Mouse (Mus musculus): Measurements from ENCODE around the gene Thoc3. TPM values are rescaled to one million over a fixed set of nuclear protein-coding genes. Genes with fewer than 3 reads are reported as not detected.

The Thoc3 gene
- polyA plus RNA-seq, 1 experiment from 2014 or later = 90.6 TPM

GRCm38 (mm10) chr13:54447496-54448224, 21.0 kb downstream of the Thoc3 start:
- Histone ChIP-seq H3K27ac (ENCODE audit: low read length) (peak overlapping the region; percentile 33; the same call in 1 of the 2 replicates), H3K4me3 (ENCODE audit: low read length) (no peak overlapping the region), H3K4me1 (ENCODE audit: control insufficient read depth, insufficient read depth, low read length) (peaks cover 10% of the 10 kb centered on the region), H3K4me2 (ENCODE audit: low read depth, low read length) (0 out of 2 replicates have a peak overlapping the region, but pooled peaks have one; percentile 4), H3K9ac (ENCODE audit: low read depth, low read length) (peak overlapping the region; percentile 57), H3K36me3 (ENCODE audit: control insufficient read depth, insufficient read depth, low read length) (no peaks in the 10 kb centered on the region), H3K27me3 (replicated peaks; ENCODE audit: control insufficient read depth, insufficient read depth, low read length) (no peaks in the 10 kb centered on the region), H3K9me3 (ENCODE audit: control insufficient read depth, low read length) (no peaks in the 10 kb centered on the region)
- WGBS = 6% methylated on average over 14 of the region's 15 CpGs
- peak; percentile 71 for ATAC-seq

GRCm38 (mm10) chr13:54446686-54447495, 21.8 kb downstream of the Thoc3 start:
- Histone ChIP-seq H3K4me2 (ENCODE audit: low read depth, low read length) (peak overlapping the region; percentile 32; the same call in 1 of the 2 replicates), H3K9me3 (ENCODE audit: control insufficient read depth, low read length) (no peaks in the 10 kb centered on the region), H3K9ac (ENCODE audit: low read depth, low read length) (0 out of 2 replicates have a peak overlapping the region, but pooled peaks have one; percentile 25), H3K36me3 (ENCODE audit: control insufficient read depth, insufficient read depth, low read length) (no peaks in the 10 kb centered on the region), H3K4me1 (ENCODE audit: control insufficient read depth, insufficient read depth, low read length) (peaks cover 10% of the 10 kb centered on the region), H3K4me3 (ENCODE audit: low read length) (no peak overlapping the region), H3K27ac (ENCODE audit: low read length) (no peak overlapping the region), H3K27me3 (replicated peaks; ENCODE audit: control insufficient read depth, insufficient read depth, low read length) (no peaks in the 10 kb centered on the region)
- ATAC-seq = peak; percentile 74
- WGBS = 29% methylated on average over 19 of the region's 19 CpGs

- Histone ChIP-seq H3K9ac (ENCODE audit: low read depth, low read length) (no peak overlapping the region), H3K4me1 (ENCODE audit: control insufficient read depth, insufficient read depth, low read length) (peaks cover 17% of the 10 kb centered on the region), H3K9me3 (ENCODE audit: control insufficient read depth, low read length) (no peaks in the 10 kb centered on the region), H3K4me2 (ENCODE audit: low read depth, low read length) (no peak overlapping the region), H3K27ac (ENCODE audit: low read length) (no peak overlapping the region), H3K36me3 (ENCODE audit: control insufficient read depth, insufficient read depth, low read length) (no peaks in the 10 kb centered on the region), H3K4me3 (ENCODE audit: low read length) (no peak overlapping the region), H3K27me3 (replicated peaks; ENCODE audit: control insufficient read depth, insufficient read depth, low read length) (no peaks in the 10 kb centered on the region)
- WGBS = 79% methylated on average over 3 of the region's 3 CpGs
- ATAC-seq = no peak
These were observed 25.0 kb downstream of the Thoc3 start for GRCm38 (mm10) chr13:54443693-54444092.

- peak overlapping the region; percentile 79 for H3K27ac ChIP-seq (ENCODE audit: low read length)
- peak; percentile 80 for ATAC-seq
- H3K4me1 ChIP-seq (ENCODE audit: control insufficient read depth, insufficient read depth, low read length) = peaks cover 7% of the 10 kb centered on the region
- 0 out of 2 replicates have a peak overlapping the region, but pooled peaks have one; percentile 22 for H3K9ac ChIP-seq (ENCODE audit: low read depth, low read length)
- H3K4me3 ChIP-seq (ENCODE audit: low read length) = no peak overlapping the region
- 24% methylated on average over 7 of the region's 7 CpGs for WGBS
- no peaks in the 10 kb centered on the region for H3K27me3 ChIP-seq (replicated peaks; ENCODE audit: control insufficient read depth, insufficient read depth, low read length)
- H3K9me3 ChIP-seq (ENCODE audit: control insufficient read depth, low read length) = no peaks in the 10 kb centered on the region
- no peaks in the 10 kb centered on the region for H3K36me3 ChIP-seq (ENCODE audit: control insufficient read depth, insufficient read depth, low read length)
- 0 out of 2 replicates have a peak overlapping the region, but pooled peaks have one; percentile 3 for H3K4me2 ChIP-seq (ENCODE audit: low read depth, low read length)
These were observed 28.7 kb downstream of the Thoc3 start for GRCm38 (mm10) chr13:54439912-54440311.

- Histone ChIP-seq H3K4me2 (ENCODE audit: low read depth, low read length) (no peak overlapping the region), H3K27me3 (replicated peaks; ENCODE audit: control insufficient read depth, insufficient read depth, low read length) (no peaks in the 10 kb centered on the region), H3K27ac (ENCODE audit: low read length) (peak overlapping the region; percentile 74), H3K9me3 (ENCODE audit: control insufficient read depth, low read length) (no peaks in the 10 kb centered on the region), H3K36me3 (ENCODE audit: control insufficient read depth, insufficient read depth, low read length) (no peaks in the 10 kb centered on the region), H3K4me3 (ENCODE audit: low read length) (no peak overlapping the region), H3K4me1 (ENCODE audit: control insufficient read depth, insufficient read depth, low read length) (peaks cover 7% of the 10 kb centered on the region), H3K9ac (ENCODE audit: low read depth, low read length) (no peak overlapping the region)
- WGBS = 54% methylated on average over 3 of the region's 3 CpGs
- peak; percentile 78 for ATAC-seq
These were observed 29.8 kb downstream of the Thoc3 start for GRCm38 (mm10) chr13:54438814-54439213.

- peaks cover 7% of the 10 kb centered on the region for H3K4me1 ChIP-seq (ENCODE audit: control insufficient read depth, insufficient read depth, low read length)
- no peak overlapping the region for H3K9ac ChIP-seq (ENCODE audit: low read depth, low read length)
- peak; percentile 71 for ATAC-seq
- no peaks in the 10 kb centered on the region for H3K27me3 ChIP-seq (replicated peaks; ENCODE audit: control insufficient read depth, insufficient read depth, low read length)
- no peak overlapping the region for H3K4me3 ChIP-seq (ENCODE audit: low read length)
- H3K27ac ChIP-seq (ENCODE audit: low read length) = no peak overlapping the region; the same call in 1 of the 2 replicates
- WGBS = 58% methylated on average over 6 of the region's 6 CpGs
- no peak overlapping the region for H3K4me2 ChIP-seq (ENCODE audit: low read depth, low read length)
- no peaks in the 10 kb centered on the region for H3K9me3 ChIP-seq (ENCODE audit: control insufficient read depth, low read length)
- no peaks in the 10 kb centered on the region for H3K36me3 ChIP-seq (ENCODE audit: control insufficient read depth, insufficient read depth, low read length)
These were observed 31.6 kb downstream of the Thoc3 start for GRCm38 (mm10) chr13:54437083-54437482.

- H3K4me1 ChIP-seq (ENCODE audit: control insufficient read depth, insufficient read depth, low read length) = peaks cover 7% of the 10 kb centered on the region
- no peak for ATAC-seq
- H3K27ac ChIP-seq (ENCODE audit: low read length) = no peak overlapping the region; the same call in 1 of the 2 replicates
- H3K4me2 ChIP-seq (ENCODE audit: low read depth, low read length) = no peak overlapping the region
- no peaks in the 10 kb centered on the region for H3K27me3 ChIP-seq (replicated peaks; ENCODE audit: control insufficient read depth, insufficient read depth, low read length)
- no peaks in the 10 kb centered on the region for H3K36me3 ChIP-seq (ENCODE audit: control insufficient read depth, insufficient read depth, low read length)
- no peaks in the 10 kb centered on the region for H3K9me3 ChIP-seq (ENCODE audit: control insufficient read depth, low read length)
- H3K9ac ChIP-seq (ENCODE audit: low read depth, low read length) = no peak overlapping the region
- 49% methylated on average over 5 of the region's 5 CpGs for WGBS
- no peak overlapping the region for H3K4me3 ChIP-seq (ENCODE audit: low read length)
These were observed 32.0 kb downstream of the Thoc3 start for GRCm38 (mm10) chr13:54436666-54437065.

GRCm38 (mm10) chr13:54431161-54431560, 37.5 kb downstream of the Thoc3 start:
- 79% methylated on average over 9 of the region's 9 CpGs for WGBS
- no peak overlapping the region for H3K4me3 ChIP-seq (ENCODE audit: low read length)
- H3K36me3 ChIP-seq (ENCODE audit: control insufficient read depth, insufficient read depth, low read length) = no peaks in the 10 kb centered on the region
- no peak for ATAC-seq
- H3K27ac ChIP-seq (ENCODE audit: low read length) = no peak overlapping the region
- no peak overlapping the region for H3K9ac ChIP-seq (ENCODE audit: low read depth, low read length)
- H3K4me2 ChIP-seq (ENCODE audit: low read depth, low read length) = no peak overlapping the region
- peaks cover 4% of the 10 kb centered on the region; the same call in 1 of the 2 replicates for H3K4me1 ChIP-seq (ENCODE audit: control insufficient read depth, insufficient read depth, low read length)
- H3K27me3 ChIP-seq (replicated peaks; ENCODE audit: control insufficient read depth, insufficient read depth, low read length) = no peaks in the 10 kb centered on the region
- no peaks in the 10 kb centered on the region for H3K9me3 ChIP-seq (ENCODE audit: control insufficient read depth, low read length)

GRCm38 (mm10) chr13:54430051-54430450, 38.6 kb downstream of the Thoc3 start:
- no peaks in the 10 kb centered on the region for H3K36me3 ChIP-seq (ENCODE audit: control insufficient read depth, insufficient read depth, low read length)
- H3K27ac ChIP-seq (ENCODE audit: low read length) = no peak overlapping the region
- H3K4me2 ChIP-seq (ENCODE audit: low read depth, low read length) = no peak overlapping the region
- H3K4me3 ChIP-seq (ENCODE audit: low read length) = no peak overlapping the region
- no peak for ATAC-seq
- 40% methylated on average over 2 of the region's 2 CpGs for WGBS
- no peaks in the 10 kb centered on the region for H3K9me3 ChIP-seq (ENCODE audit: control insufficient read depth, low read length)
- H3K27me3 ChIP-seq (replicated peaks; ENCODE audit: control insufficient read depth, insufficient read depth, low read length) = no peaks in the 10 kb centered on the region
- H3K9ac ChIP-seq (ENCODE audit: low read depth, low read length) = no peak overlapping the region
- peaks cover 12% of the 10 kb centered on the region for H3K4me1 ChIP-seq (ENCODE audit: control insufficient read depth, insufficient read depth, low read length)
